Mouse (Mus musculus): ENCODE results near the gene Slc35a1.

Gene Slc35a1

DNA sequence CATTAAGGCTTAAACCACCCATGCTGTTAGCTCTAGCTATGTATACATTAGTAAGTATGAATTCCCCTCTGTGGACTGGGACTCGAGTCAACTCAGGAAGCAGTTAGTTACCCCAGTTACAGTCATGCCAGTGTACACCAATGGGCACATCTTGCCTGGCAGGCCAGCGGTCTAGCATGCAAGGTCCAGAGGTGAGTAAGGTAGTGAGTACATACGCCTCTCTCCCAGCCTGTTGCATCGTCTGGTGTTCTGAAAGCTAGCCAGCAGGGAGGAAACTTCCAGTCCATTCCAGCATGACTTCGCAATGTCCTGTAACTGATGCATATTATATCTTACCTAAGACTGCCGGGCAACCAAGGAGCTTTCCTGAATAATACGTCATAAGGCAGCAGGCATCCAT lies 34.1 kb downstream of the Slc35a1 start:
- DNase-seq (ENCODE audit: low spot score): no peak

DNA sequence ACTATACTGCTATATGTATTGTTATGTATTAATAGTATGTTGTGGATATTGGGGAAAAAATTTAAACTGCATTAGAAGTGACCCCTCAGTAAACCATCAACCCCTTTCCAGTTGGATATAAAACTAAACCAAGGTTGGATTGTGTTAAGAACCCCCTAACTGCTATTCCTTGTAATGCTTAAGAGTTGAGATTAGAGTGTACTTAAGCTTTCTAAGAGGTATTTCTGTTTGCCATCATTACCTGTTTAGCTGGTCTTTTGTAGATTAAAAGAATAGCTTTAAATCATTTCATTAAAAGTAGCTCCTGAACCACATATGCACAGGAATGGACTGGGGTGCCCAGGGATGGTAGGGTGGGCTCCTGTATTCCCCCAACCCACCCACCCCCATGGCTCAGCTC lies 42.5 kb downstream of the Slc35a1 start:
- DNase-seq (ENCODE audit: low spot score): no peak

DNA sequence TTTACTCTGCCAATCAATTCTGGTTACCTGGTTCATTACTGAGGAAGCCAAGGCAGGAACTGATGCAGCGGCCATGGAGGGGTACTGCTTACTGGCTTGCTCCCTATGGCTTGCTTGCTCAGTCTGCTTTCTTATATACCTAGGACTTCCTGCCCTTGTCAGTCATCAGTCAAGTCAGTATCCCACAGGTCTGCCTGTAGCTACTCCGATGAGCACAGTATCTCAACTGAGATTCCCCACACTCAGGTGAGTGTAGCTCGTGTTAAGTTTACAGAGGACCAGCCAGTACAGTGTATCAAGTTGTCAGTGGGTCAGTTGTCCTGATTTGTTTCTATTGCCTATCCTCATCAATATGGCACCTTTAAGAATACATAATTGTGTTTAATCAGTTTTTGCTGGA lies 46.5 kb downstream of the Slc35a1 start:
- no peak for DNase-seq (ENCODE audit: low spot score)

DNA sequence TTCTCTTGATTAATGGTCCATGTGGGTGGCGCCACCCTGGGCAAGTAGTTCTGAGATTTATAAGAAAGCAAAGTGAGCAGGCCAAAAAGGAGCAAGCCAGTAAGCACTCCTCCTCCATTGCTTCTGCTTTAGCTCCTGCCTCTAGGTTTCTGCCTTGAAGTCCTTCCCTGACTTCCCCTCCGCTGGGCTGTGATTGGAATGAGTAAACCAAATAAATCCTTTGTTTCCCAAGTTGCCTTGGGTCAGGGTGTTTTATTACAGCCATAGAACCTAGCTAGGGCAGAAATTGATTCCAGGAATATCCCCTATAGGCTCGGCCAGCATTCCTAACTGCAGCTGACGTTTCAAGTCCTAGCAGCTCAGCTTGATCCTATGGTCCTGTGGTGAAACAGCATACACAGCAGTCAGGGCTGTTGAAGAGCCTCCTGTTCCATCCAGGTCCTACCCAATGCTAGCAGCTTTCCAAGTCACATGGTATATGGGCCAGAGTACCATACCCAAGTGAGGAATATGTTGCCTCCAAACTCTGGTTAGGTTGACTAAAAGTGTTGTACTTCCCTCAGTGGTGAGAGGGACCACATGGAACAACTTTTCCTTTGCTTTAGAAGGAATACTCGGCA lies 47.4 kb downstream of the Slc35a1 start:
- no peak for DNase-seq (ENCODE audit: low spot score)

DNA sequence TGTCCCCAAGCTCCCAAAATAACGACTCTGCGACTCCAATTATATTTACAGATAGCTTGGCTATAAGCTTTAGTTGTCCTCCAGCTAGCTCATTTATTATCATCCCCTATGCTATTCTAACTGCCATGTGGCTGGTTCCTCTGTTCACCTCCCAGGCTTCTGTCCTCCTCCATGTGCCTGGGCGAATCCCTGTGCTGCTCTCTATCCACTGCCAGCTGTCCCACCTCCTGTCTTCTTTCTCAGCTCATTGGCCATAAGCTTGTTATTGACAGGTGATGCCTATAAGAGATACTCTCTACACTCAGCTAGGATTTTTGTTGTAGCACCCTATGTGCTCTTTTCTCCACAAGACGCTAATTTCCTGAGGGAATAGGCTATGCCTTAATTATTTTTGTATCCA lies 49.4 kb downstream of the Slc35a1 start:
- no peak for DNase-seq (ENCODE audit: low spot score)

DNA sequence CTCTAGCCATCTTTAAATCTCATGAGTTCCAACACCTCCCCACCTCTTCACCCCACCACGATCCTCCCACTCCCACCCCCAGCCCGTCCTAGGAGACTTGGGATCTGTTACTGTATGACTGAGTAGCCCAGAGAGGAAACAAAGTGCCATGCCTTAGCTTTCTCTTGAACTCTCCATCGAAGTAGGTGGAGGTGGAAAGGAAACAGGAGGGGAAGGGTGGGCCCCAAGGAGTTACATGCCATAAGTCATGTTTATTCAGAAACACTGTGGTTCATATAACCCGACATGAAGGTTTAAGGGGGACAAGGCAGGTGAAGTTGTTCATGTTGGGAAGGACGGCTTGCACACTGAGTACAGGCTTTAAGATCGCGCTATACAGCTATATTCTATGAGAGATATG lies 49.9 kb downstream of the Slc35a1 start:
- DNase-seq (ENCODE audit: low spot score): no peak

DNA sequence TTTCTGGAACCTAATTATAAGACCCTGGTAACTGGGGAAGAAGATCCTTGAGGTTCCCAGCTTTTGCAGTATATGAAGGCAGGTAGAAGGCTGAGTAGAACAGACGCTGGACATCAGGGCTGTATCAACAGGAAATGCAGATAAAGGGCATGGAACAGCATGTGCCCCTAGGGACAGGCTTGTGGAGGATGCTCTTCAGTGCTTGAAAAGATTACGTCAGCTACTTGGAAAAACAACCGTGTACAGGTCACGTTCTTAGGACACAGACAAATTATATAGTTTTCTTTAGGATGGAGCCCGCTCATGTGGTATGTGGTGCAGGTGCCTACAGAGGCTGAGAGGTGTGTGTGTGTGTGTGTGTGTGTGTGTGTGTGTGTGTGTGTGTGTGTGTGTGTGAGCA lies 51.2 kb downstream of the Slc35a1 start:
- no peak for DNase-seq (ENCODE audit: low spot score)

DNA sequence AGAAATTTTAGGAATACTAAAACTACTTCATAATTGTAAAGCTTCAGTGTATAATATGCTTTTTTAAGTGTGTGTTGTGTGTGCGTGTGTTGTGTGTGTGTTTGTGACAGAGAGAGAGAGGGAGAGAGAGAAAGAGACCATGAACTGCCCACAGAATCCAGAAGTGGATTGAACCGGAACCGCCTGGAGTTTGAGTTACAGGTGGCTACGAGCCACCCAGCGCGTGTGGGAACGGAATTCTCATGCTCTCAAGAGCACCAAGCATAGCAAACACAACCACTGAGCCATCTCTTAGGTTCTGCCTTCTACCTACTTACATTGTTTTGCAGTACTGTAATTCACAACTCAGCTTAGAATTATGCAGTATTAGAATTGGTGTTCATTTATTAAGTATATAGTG lies 53.1 kb downstream of the Slc35a1 start:
- DNase-seq (ENCODE audit: low spot score): no peak

DNA sequence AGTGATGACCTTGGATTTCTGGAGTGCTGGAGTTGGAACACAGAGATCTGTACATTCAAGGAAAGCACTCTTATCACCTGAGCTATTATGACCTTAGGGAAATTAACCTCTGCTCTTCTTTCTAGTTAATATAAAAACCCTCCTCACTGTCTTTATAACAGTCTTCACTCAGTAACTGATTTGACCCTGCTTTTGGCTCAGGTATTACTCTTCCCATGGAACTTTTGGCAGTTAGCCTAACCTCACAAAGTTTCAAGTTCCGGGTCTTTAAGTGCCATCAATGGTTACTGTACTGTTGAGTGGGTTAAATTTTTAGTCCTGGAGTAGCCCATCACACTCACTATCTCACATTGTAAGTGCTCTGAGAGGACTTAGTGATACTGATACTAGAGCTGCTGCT lies 57.3 kb downstream of the Slc35a1 start:
- DNase-seq (ENCODE audit: low spot score): no peak

DNA sequence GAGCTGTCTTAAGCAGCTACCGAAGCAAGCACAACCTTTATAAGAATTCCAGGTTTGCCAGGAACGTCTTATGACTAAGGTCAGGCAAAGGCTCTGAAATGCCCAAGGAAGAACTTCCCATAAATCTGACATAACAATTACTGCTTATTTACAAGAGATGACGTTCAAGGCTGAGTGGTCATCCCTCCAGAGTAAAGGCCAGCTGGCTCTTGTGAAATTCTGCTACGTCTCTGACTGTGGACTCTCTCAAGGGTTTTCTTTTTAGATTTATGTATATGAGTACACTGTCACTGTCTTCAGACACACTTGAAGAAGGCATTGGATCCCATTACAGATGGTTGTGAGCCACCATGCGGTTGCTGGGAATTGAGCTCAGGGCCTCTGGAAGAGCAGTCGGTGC lies 60.8 kb downstream of the Slc35a1 start:
- DNase-seq (ENCODE audit: low spot score): no peak

DNA sequence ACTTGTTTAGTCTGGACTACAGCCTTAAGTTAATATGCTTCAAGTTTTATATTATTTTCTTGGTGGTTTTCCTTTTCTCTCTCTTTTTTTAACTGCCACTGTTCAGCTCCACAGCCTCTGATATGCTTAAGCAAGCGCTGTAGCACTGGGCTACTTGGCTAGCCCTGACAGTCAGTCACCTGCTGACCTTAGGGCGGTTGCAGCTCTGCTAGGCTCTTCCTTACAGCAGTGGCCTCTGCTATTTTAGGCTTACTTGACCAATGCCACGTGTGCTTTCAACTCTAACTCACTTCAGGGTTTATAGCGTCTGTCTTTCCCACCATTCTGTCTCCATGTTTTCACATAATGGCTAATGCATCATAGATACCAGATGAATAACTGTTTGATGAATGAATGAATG lies 61.7 kb downstream of the Slc35a1 start:
- no peak for DNase-seq (ENCODE audit: low spot score)

DNA sequence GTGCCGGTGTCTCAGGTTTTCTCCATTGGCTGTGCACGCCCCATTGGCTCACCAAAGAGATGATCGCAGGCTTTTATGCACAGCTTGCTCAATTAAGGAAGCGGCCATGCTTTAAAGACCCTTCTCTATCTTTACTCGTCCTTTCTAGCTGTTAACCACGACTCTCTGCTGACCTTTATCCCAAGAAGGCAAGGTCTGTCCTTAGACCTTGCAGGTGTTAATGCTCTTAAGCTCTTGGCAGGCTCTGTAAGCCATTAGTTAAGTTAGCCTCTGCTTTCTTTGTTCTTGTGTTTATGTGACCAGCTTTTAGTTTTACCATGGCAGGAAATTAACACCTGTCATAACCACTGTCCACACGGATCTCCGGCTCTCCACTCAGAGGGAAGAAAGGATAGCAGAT lies 71.1 kb downstream of the Slc35a1 start:
- DNase-seq (ENCODE audit: low spot score): no peak

DNA sequence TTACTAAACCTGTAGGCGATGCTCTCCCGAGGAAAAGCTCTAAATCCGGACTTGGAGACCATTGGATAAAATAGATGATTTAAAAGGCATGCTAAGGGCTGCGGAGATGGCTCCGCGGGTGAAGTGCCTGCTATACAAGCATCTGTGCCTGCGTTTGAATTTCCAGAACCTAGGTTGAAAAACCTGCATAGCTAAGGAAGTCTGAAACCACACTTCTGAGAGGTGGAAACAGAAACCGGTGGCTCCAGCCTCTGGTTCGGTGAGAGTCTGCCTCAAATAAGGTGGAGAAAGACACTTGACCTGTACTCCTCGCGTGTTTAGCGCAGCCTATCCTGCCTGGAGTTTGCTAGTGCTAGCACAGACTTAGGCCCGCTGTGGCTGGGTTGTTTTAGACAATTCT lies 71.9 kb downstream of the Slc35a1 start:
- no peak for DNase-seq (ENCODE audit: low spot score)

DNA sequence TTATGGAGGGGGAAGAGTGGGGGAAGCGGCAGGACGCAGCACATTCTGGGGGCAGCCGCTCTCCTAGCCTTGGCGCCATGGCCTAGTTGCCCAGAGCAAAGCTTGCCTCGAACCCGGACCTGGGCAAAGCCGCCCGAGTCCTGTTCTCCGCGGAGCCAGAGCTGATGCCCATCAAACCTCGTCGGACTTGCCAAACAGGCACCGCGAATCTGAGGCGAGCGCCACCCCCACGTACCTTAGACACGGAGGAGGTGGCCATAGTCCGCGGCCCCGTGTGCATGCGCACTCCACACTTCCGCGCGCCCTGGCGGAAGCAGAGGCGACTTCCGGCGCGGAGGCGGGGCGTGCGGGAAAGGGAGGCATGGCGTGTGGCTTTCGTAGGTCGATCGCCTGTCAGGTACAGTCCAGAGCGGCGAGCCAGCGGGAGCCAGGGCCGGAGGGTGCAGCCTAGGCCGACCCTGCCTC lies 72.6 kb downstream of the Slc35a1 start, which contains the start of the genes Orc3 and Rars2:
TSS of gene Orc3 (minus strand) at position 315 of the 465 bp plus-strand sequence.
TSS of gene Rars2 (plus strand) at position 328 of the 465 bp plus-strand sequence.
- DNase-seq (ENCODE audit: low spot score): peak; percentile 81

DNA sequence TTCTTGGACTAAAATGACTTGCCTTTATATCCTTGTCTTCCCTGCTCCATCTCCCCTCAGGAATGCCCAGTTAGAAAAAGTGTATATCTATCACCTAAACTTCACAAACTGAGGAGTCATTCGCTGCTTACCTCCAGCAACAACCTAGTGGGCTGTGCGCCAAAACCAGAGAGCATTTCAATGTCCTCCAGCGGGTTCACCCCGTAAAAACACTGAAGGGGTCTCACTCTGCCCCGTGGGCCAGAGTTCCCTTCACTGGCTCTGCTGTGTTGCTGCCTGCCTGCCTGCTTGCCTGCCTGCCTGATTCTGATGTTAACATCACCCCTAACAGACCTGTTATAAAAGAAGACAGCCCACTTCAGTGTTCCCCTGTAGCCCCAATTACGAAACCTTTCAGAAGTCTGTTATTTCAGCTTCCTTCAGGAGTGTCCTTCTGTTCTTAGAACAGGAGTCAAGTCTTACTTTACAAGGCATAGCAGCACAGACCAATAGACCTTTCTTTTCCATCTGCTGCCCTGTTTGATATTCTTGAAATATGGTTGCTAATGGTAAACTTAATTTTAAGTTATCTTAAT lies 73.6 kb downstream of the Slc35a1 start:
- no peak for DNase-seq (ENCODE audit: low spot score)
